Mouse (Mus musculus) gastrocnemius, adult 8-10 months (tissue): Measurements from ENCODE around the gene Ndufs6. TPM values are rescaled to one million over a fixed set of nuclear protein-coding genes. Genes with fewer than 3 reads are reported as not detected.
A peak's percentile ranks its signal among the peaks of the same experiment; 100 is the strongest.

Experiments used
- DNase-seq, 2 experiments: peaks; one replicate each; pipeline ENCODE4 v3.0.0; 2022; ENCODE audit warnings: low spot score in 2 of 2
- total RNA-seq, 4 experiments: library from RNA; stranded (reverse); gene quantifications; 2 replicates each; pipeline ENCODE4 v1.2.4; 2022

Gene Ndufs6
- 100 to 1,000 TPM; 435 to 476 (median 448) TPM for total RNA-seq

DNA sequence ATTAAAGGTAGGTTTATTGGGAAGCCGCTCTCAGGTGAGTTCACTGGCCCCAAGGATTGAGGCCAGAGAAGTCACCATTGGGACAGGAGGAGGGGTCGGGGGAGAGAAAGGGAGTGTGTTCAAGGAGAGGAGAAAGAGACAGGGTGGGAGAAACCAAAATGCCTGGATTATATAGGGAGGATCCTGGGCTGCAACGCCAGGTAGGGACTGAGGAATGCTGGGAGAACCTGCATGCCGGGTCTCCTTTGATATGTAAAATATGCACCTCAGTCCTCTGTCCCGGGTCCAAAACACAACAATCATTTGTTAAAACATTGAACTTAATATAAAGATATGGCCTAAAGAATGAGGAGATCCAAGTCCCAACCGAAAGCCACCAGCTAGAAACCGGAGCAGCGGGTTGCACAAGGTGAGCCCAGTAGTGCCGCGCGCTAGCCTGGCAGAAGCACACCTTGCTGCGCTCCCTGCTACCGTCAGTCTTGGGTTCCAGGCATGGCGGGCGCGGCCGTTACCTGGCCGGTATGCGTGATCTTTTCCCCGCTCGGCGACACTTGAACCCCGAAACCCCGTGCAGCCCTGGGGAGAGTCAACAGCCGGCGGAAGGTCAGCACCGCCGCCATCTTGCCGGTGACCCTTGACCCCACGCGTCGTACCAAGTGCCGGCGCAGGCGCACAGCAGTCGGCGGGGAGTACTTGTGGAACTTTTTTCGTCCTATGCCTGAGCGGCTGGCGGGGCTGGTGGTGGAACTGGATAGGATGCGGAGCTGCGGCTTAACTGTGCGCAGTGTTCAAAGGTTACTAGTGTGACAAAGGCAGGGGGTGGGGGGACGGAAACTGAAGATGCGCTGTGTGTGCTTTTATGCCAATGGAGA, at the start of gene Ndufs6, which contains the start of gene Mrpl36:
Gene Ndufs6 (minus strand): TSS at position 716 of the 872 bp plus-strand sequence.
Gene Mrpl36 (plus strand): TSS at position 687 of the 872 bp plus-strand sequence.
- peak; percentile 87 to 91 for DNase-seq

DNA sequence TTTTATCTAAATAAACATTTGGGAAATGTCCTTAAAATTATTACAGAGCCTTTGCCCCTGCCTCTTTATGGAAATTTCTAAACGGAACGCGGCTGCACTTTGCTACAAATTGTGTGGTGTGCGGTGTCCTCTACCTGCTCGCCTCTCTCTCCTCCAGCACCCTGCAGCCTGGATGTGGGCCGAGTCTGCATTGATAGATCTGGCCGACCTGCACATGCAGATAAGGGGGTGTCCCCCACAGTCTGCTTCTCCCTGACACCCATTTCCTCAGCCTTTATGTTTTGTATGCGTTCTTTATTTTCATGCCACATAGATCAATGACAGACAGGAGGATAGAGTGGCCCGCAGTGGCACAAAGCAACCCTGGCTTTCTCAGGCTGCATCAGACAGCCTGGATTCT, 49.3 kb upstream of the Ndufs6 start:
- DNase-seq, result no peak

DNA sequence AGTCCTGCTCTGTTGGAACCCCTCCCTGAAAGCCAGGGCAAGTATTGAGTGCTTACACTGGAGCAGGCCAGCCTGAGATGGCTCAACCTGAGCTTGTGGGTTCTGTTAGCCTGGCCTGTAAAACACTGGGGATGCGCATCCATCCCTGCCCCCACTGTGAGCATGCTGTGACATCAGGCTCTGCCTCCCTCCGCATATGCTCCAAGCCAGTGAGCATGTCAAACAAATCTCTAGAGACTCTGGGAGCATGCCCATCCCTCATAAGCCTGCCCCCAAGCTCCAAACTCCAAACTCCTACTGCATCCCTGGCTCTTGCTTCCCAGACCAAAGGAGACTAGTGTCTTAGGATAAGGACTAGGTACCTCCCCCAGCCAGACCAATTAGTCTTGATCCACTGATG, 46.3 kb upstream of the Ndufs6 start:
- DNase-seq, result no peak

DNA sequence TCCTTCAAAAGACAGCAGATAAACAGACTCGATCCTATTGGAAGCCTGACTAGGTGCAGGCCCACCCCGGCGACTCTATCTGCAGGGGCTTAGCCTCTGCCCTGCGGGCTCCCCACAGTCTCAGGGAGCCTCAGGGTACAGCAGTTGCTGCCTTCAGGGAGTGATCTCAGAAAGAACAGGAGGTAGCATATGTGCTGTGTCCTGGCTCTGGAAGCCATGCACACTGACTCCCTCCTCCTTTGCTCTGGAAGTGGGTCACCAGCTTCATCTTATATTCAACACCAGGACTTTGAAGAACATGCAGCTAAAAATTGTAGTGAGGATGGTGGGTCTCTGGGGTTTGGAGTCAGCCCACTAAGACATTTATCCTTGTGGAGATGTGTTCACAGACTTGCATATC, 45.0 kb upstream of the Ndufs6 start:
- no peak for DNase-seq

DNA sequence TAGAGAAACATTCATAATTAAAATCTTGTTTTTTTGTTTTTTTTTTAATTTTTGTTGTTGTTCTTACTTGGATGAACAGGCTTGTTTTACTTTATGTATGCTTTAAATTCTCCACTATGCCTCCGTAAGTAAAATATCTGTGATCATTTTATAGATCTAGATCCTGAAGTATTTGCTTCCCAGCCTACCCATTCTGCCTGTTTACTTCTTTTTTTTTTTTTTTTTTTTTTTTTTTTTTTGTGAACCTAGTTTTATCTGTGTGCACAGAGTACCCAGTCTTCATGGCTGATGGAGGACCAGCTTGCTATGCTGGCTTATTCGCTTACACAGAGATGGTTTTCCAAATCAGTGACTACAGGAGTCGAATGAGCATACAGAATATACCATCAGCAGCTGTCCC, 28.8 kb upstream of the Ndufs6 start:
- no peak for DNase-seq

DNA sequence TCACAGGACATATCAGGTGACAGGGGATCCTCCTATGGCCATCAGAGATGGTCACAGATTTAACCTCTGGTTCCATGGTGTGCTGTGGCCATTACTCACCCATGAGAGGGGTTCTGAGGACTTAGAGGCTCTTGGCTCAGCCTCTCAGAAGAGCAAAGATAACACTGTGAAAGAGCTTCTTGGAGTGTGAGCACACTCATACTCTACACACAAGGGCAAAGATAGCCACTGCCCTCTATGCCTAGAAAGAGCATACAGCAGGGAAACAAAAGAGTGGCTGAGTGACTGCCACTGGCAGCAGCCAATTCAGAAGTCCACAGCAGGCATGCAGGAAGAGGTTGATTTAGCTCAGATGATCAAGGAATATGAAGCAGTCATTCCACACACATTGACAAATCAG, 24.1 kb upstream of the Ndufs6 start:
- DNase-seq, result no peak

DNA sequence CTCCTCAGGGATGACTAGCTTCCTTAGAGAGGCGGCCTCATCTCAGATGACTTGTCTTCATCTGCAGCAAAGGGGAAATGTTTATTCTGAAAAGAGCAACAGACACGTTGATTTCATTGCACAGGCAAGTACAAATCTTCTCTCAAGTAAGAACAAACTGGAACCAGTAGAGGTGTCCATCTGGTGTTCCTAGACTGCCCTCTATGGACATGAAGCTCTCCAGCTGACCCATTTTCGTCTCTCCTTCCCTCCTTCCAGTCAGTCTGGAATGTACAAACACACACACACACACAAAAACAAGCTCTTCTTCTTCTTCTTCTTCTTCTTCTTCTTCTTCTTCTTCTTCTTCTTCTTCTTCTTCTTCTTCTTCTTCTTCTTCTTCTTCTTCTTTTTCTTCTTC, 23.6 kb upstream of the Ndufs6 start:
- DNase-seq, result no peak

DNA sequence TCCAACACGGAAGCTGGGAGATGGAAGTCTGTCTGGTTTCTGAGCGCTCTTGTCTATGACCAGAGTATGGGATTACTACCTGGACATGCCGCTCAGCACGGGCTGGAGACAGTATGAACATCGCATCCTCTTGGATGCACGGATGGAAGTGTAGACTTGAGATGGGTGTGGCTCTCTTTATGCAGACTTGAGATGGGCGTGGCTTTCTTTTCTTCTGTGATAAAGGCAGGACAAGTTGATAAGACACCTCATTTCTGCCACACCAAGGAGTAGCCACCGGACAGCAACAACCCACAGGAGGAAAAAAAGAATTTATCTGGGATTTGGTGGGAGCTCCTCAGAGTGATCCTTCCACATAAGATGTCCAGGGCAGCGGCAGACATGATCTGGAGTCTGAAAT, 22.4 kb upstream of the Ndufs6 start:
- no peak for DNase-seq

DNA sequence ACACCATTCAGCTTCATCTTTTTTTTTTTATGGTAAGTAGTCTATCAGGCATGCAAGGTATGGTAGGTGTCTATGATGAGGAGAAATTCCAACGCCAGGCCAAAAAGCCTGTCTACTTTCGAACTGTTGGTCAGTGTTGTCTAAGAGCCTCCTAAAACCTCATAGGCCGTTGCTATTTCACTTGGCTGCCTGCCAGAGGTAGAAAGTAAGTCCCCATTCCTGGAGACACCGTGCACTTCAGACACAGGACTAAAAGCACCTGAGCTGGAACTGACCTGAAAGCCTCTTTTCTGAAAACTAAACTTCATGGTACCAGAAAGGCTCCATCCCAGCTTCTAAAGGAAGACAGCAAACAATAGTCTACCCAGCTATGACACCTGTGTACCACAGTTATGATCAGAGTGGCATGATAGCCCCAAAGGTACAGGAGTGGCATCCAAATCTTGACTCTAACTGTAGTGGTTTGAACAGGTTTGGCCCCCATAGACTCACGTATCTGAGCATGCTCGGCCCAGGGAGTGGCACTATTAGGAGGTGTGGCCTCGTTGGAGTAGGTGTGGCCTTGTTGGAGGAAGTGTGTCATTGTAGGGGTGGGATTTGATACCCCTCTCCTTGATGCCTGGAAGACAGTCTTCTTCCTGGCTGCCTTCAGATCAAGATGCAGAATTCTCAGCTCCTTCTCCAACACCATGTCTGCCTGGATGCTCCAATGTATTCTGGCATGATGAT, 19.7 kb upstream of the Ndufs6 start:
- no peak for DNase-seq

DNA sequence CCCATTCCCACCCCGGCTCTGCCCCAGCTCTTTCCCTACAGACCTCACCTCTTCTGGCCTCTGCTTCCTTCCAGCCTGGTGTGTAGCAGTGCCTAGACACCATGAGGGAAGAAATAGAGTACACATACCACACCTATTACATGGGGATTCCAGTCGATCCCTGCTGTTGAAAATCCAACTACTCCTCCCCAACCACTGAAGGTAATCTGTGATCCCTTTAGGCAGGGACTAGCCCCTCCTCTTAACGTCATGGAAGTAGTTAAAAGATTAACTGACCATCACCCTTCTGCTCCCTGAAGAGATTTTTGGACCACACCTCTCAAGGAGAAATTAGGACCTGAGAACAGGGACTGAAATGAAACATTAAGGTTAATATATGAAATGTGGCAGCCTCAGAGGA, 18.8 kb upstream of the Ndufs6 start:
- DNase-seq, result no peak

DNA sequence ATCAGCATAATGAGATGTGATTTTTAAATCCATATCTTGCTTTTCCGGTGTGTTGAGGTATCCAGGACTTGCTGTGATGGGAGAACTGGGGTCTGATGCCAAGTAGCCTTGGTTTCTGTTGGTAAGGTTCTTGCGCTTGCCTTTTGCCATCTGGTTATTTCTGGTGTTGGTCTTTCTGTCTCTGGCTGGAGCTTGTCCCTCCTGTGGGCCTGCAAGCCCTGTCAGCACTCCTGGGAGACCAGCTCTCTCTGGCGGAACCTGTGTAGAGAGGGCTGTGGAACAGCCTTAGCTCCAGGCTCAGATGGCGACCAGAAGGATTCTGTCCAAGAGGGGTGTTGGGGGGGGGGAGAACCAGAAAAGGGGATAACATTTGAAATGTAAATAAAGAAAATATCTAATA, 18.4 kb upstream of the Ndufs6 start:
- DNase-seq, result no peak

DNA sequence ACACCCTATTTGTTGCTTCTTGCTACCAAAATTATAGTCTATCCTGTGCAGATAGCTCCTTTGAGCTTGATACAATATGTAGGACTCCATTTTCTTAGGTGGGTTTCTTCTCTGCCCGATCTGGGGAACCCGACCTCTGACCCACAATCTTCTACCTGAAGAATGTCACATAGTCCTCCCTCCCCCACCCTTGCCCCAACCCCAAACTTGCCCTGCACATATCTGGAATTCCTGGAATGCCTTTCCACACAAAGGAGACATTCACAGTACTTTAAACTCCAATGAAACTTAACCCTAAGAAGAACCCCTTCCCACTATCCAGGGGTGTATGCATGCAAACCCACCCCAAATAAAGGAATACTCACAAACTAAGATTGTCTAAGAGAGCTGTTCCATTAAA, 17.8 kb upstream of the Ndufs6 start:
- DNase-seq, result no peak

DNA sequence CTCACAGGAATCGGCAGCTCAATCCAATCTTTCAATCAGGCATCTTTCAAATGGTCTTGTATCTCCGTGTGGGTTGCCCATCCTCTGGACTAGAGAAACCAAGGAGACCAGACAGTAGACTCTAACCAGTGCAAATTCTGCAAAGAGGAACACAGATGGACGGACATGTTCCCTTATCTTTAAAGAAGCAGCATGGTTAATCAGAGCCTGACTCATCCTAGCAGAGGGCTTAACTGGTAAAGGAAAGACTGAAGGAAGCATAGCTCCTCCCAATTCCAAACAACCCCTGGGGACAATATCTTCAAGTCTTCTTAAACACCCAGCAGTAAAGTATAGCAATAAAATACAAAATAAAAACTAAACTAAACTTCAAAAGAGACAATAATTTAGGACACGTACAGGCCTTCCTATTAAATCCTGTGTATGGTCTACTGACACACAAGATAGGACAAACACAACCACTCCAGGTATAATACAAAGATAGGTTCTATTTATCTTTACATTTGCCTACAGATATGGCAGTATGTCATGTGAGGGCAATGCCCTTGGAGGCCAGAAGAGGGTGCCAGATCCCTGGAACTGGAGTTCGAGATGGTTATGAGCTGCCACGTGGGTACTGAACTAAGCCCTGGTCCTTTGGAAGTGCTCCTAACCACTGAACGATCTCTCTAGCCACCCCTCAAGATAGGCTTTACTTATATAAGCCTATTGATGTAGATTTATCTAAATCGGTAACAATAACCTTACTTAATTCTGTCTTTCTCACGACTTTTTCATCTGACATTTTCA, 17.0 kb upstream of the Ndufs6 start:
- no peak for DNase-seq

DNA sequence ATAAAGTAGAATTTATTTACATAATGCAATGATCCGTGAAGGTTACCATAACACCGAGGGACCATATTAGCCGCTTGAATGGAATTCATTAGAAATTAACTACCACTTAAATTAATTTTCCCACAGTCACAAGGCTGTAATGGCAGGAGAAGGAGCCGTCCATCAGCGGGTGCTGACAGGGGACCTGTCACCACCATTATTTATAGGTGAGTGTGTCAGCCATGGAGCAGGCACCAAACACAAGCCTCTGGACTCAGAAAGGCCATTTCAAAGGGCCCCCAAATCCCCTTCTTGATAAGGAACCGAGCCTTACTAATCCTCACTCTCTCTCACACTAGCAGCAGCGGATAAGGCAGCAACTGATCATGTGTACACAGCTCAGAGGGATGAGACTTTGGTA, 8.4 kb upstream of the Ndufs6 start:
- DNase-seq, result no peak

DNA sequence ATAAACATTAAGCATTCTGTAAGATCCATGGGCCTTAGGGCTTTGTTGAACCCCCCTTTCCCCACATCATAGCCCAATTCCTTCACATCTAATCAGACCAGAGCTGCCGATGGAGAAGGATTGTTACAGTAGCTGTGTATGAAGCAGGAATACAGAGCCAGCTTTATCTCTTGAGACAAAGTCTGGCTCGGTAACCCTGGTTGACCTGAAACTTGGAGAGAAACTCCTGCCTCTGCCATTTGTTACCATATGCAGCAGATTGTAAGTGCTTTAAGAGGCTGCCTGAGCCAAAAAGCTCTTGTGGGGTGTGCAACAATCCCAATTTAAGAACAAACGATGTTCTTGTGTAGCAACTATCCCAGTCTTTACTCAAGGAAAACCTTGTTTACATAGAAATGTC, 3.4 kb upstream of the Ndufs6 start:
- no peak for DNase-seq

DNA sequence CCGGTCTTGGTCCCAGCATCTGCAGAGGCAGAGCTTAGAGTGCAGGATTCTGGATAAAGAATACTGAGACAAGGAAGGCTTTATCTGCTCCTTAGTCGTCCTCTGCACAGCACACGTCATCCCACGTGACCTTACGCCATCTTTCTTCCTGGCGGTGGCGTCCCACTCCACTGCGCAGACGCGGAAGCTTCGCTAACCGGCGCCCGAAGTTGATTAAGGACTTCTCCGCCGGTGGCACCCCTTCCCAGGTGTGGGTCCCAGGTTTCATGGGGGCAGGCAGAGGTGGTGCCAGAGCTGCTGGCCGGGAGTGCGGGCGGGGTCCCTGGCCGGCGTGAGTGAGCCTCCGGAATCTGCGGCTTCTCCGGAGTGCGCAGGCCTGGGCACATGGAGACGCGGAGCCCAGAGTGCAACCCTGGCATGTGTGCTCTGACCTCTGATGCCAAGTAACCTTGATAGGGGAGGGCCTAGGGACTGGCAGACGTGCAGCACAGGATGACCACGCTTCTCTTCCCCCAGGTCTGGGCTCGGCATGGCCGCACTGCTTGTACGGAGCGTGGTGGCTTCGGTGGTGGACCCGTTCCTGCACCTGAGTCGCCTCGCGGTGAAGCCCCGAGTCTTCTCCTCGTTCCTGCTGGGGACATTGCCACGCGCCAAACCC, 2.6 kb upstream of the Ndufs6 start:
- peak; percentile 78 to 82 for DNase-seq

DNA sequence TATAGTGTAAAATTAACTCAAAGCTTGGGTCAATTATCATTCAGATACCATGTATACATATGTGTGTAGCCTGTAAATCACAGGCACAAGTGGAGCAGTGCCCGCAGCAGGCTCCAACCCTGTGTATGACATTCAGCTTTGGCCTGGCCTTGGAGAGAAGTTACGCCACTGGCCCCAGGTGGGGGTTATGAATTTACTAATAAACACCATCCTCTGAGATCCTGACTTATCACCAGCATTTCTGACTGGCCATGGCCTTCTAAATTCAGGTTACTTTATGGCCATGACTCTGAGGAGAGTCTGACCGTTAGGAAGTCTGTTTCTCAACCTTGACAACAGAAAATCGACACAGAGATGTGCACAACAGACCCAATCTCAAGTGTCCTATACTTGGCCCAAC, 4.9 kb downstream of the Ndufs6 start:
- DNase-seq, result no peak

DNA sequence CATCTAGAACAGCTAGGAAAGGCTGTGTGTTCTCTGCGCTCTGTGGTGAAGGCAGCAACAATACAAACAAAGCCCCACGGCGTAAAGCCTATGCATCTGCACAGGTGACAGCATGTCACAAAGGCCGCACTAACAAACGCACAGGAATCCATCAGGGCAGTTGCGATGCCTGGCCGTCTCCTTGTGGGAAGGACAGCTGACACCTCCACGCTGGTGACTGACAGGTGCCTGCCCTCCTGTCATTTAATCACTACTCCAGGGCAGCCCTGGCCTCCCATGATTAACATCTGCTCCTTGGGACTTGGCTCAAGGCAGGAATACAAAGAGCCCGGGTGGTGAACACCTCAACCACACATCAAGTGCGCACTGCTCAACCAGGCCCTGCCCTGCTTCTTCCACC, 5.7 kb downstream of the Ndufs6 start:
- DNase-seq, result peak; percentile 8 to 20

DNA sequence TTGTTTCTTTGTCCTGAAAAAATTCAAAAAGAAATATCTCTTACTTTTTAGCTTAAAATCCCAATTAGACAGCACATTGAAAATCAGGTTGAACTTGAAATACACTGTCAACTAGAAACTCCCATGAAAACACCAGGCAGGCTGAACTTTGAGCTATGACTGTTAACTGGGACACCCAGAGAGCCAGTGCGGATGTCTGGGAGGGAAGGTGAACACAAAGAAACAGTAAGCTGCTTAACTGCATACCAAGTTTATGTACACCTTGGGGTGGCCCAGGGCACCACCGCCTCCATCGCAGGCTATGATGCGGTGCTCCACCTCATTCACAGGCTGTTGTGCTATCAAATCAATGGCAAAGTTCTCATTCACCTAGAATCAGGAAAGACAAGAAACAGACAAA, 8.3 kb downstream of the Ndufs6 start:
- DNase-seq, result no peak

DNA sequence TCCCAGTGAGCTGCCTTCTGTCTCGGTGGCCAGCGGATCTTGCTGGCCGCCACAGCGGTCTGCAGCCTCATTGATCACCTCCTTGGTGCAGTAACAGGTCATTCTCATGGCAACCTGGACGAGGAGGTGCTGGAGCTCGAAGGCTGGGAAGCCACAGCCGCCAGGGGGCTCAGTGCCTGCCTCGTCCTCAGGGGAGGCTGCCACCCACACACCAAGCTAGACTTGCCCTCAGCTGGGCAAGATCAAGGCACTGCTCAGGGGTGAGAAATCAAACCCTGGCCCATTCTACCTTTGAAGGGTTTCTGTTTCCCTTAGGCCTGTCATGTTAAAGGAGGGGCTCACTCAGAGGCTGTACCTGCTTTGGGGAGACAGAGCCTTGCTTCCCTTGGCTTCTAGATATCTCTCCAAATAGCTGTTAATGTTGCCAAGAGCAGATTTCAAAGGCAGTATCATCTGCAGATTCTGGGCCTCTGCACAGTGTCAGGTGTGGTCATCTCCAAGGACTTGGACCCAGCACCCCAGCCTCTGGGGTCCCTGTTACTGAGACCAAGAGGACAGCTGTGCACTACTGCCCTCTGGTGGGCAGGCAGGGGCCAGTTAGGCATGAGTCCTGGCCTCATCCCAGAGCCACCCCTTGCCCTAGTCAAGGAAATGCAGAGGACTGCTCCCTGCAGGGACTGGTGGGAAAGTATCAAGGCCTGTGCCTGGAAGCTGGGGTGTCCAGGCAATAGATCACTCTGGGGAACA, 18.0 kb downstream of the Ndufs6 start:
- DNase-seq, result no peak

DNA sequence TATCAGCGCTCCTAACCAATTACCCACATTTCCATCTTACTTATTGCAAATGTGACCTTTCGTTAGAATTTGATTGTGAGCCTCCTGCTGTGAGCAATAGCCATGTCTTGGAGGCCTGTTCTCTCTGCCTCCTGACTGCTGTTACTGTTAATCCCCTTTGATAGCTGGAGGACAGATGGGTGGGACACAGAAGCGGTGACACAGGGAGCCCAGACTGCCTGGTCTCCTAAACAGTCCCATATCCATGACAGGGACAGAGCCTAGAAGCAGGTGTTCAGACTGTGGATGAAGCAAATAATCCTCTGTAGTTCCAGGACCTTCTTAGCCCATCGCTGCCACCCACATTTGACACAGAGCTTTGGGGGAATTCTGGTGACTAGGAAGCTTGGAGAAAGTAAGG, 21.9 kb downstream of the Ndufs6 start:
- no peak for DNase-seq
